Mouse (Mus musculus): Measurements from ENCODE around the gene Smad9. TPM values are rescaled to one million over a fixed set of nuclear protein-coding genes. Genes with fewer than 3 reads are reported as not detected.
A peak's percentile ranks its signal among the peaks of the same experiment; 100 is the strongest.

The Smad9 gene
- polyA plus RNA-seq, 1 experiment from 2014 or later: 1.7 TPM

GRCm38 (mm10) chr3:54809111-54809510, 53.7 kb downstream of the Smad9 start:
- H3K4me1 ChIP-seq (ENCODE audit: insufficient read depth, low read depth, low read length): 0 out of 2 replicates have a peak, but pooled peaks cover 8% of the 10 kb centered on the region
- TF ChIP-seq EP300 (IDR thresholded peaks at IDR 0.05): no peak
- no peak for TF ChIP-seq CTCF (IDR thresholded peaks at IDR 0.05)
- H3K27me3 ChIP-seq (replicated peaks; ENCODE audit: insufficient read depth, low read length): no peaks in the 10 kb centered on the region
- 0 out of 2 replicates have a peak, but pooled peaks cover 5% of the 10 kb centered on the region for H3K36me3 ChIP-seq (ENCODE audit: insufficient read depth, low read length)
- DNase-seq (ENCODE audit: low spot score) (no peak), ATAC-seq (no peak)
- no peaks in the 10 kb centered on the region for H3K9me3 ChIP-seq (ENCODE audit: low read length)
- H3K9ac ChIP-seq (replicated peaks; ENCODE audit: low read depth): no peak overlapping the region
- WGBS: 57% methylated on average over 5 of the region's 5 CpGs
- no peak overlapping the region for H3K4me3 ChIP-seq (ENCODE audit: low read depth, low read length)
- H3K4me2 ChIP-seq (replicated peaks; ENCODE audit: low read depth, low read length): no peak overlapping the region
- H3K27ac ChIP-seq (ENCODE audit: low read length): no peak overlapping the region

- H3K9me3 ChIP-seq (ENCODE audit: low read length): no peaks in the 10 kb centered on the region
- ATAC-seq: no peak
- H3K4me1 ChIP-seq (ENCODE audit: insufficient read depth, low read depth, low read length): 0 out of 2 replicates have a peak, but pooled peaks cover 3% of the 10 kb centered on the region
- no peak for TF ChIP-seq EP300 (IDR thresholded peaks at IDR 0.05)
- TF ChIP-seq CTCF (IDR thresholded peaks at IDR 0.05): peak; percentile 25
- H3K4me2 ChIP-seq (replicated peaks; ENCODE audit: low read depth, low read length): no peak overlapping the region
- DNase-seq (ENCODE audit: low spot score): no peak
- no peak overlapping the region for H3K9ac ChIP-seq (replicated peaks; ENCODE audit: low read depth)
- no peaks in the 10 kb centered on the region for H3K27me3 ChIP-seq (replicated peaks; ENCODE audit: insufficient read depth, low read length)
- H3K36me3 ChIP-seq (ENCODE audit: insufficient read depth, low read length): no peaks in the 10 kb centered on the region
- H3K4me3 ChIP-seq (ENCODE audit: low read depth, low read length): no peak overlapping the region
- 50% methylated on average over 1 of the region's 1 CpGs for WGBS
- H3K27ac ChIP-seq (ENCODE audit: low read length): no peak overlapping the region
These were observed 56.2 kb downstream of the Smad9 start for GRCm38 (mm10) chr3:54811616-54812015.

- H3K4me2 ChIP-seq (replicated peaks; ENCODE audit: low read depth, low read length): no peak overlapping the region
- no peaks in the 10 kb centered on the region for H3K9me3 ChIP-seq (ENCODE audit: low read length)
- WGBS: 64% methylated on average over 6 of the region's 6 CpGs
- TF ChIP-seq EP300 (IDR thresholded peaks at IDR 0.05): no peak
- no peak for TF ChIP-seq CTCF (IDR thresholded peaks at IDR 0.05)
- no peaks in the 10 kb centered on the region for H3K36me3 ChIP-seq (ENCODE audit: insufficient read depth, low read length)
- no peaks in the 10 kb centered on the region for H3K4me1 ChIP-seq (ENCODE audit: insufficient read depth, low read depth, low read length)
- no peak overlapping the region for H3K27ac ChIP-seq (ENCODE audit: low read length)
- no peak for ATAC-seq
- H3K27me3 ChIP-seq (replicated peaks; ENCODE audit: insufficient read depth, low read length): no peaks in the 10 kb centered on the region
- H3K9ac ChIP-seq (replicated peaks; ENCODE audit: low read depth): no peak overlapping the region
- H3K4me3 ChIP-seq (ENCODE audit: low read depth, low read length): no peak overlapping the region
- DNase-seq (ENCODE audit: low spot score): peak; percentile 17
These were observed 58.1 kb downstream of the Smad9 start for GRCm38 (mm10) chr3:54813418-54813988.

GRCm38 (mm10) chr3:54814622-54815021, 59.2 kb downstream of the Smad9 start:
- Histone ChIP-seq H3K36me3 (ENCODE audit: insufficient read depth, low read length) (no peaks in the 10 kb centered on the region), H3K27me3 (replicated peaks; ENCODE audit: insufficient read depth, low read length) (no peaks in the 10 kb centered on the region), H3K27ac (ENCODE audit: low read length) (no peak overlapping the region), H3K9me3 (ENCODE audit: low read length) (no peaks in the 10 kb centered on the region), H3K4me3 (ENCODE audit: low read depth, low read length) (no peak overlapping the region), H3K9ac (replicated peaks; ENCODE audit: low read depth) (no peak overlapping the region), H3K4me1 (ENCODE audit: insufficient read depth, low read depth, low read length) (no peaks in the 10 kb centered on the region), H3K4me2 (replicated peaks; ENCODE audit: low read depth, low read length) (no peak overlapping the region)
- TF ChIP-seq EP300 (IDR thresholded peaks at IDR 0.05): no peak
- no peak for TF ChIP-seq CTCF (IDR thresholded peaks at IDR 0.05)
- ATAC-seq (no peak), DNase-seq (ENCODE audit: low spot score) (peak; percentile 9)
- WGBS: 42% methylated on average over 6 of the region's 6 CpGs

- 12% methylated on average over 3 of the region's 3 CpGs for WGBS
- DNase-seq (ENCODE audit: low spot score): peak; percentile 65
These were observed 59.9 kb downstream of the Smad9 start for GRCm38 (mm10) chr3:54815292-54815691.

GRCm38 (mm10) chr3:54822526-54822925, 67.1 kb downstream of the Smad9 start:
- Histone ChIP-seq H3K27ac (ENCODE audit: low read length) (no peak overlapping the region), H3K4me2 (replicated peaks; ENCODE audit: low read depth, low read length) (no peak overlapping the region), H3K9me3 (ENCODE audit: low read length) (no peaks in the 10 kb centered on the region), H3K4me1 (ENCODE audit: insufficient read depth, low read depth, low read length) (no peaks in the 10 kb centered on the region), H3K36me3 (ENCODE audit: insufficient read depth, low read length) (no peaks in the 10 kb centered on the region), H3K9ac (replicated peaks; ENCODE audit: low read depth) (no peak overlapping the region), H3K27me3 (replicated peaks; ENCODE audit: insufficient read depth, low read length) (no peaks in the 10 kb centered on the region), H3K4me3 (ENCODE audit: low read depth, low read length) (no peak overlapping the region)
- ATAC-seq (no peak), DNase-seq (ENCODE audit: low spot score) (no peak)
- WGBS: 67% methylated on average over 5 of the region's 5 CpGs
- TF ChIP-seq EP300 (IDR thresholded peaks at IDR 0.05): no peak

More at GRCm38 (mm10) chr3:54815292-54815691, 59.9 kb downstream of the Smad9 start:
- Histone ChIP-seq H3K4me2 (replicated peaks; ENCODE audit: low read depth, low read length) (no peak overlapping the region), H3K36me3 (ENCODE audit: insufficient read depth, low read length) (no peaks in the 10 kb centered on the region), H3K27ac (ENCODE audit: low read length) (no peak overlapping the region), H3K9ac (replicated peaks; ENCODE audit: low read depth) (no peak overlapping the region), H3K27me3 (replicated peaks; ENCODE audit: insufficient read depth, low read length) (no peaks in the 10 kb centered on the region), H3K9me3 (ENCODE audit: low read length) (no peaks in the 10 kb centered on the region), H3K4me1 (ENCODE audit: insufficient read depth, low read depth, low read length) (no peaks in the 10 kb centered on the region), H3K4me3 (ENCODE audit: low read depth, low read length) (no peak overlapping the region)
- ATAC-seq: no peak
- TF ChIP-seq EP300 (IDR thresholded peaks at IDR 0.05): no peak
- peak; percentile 86 for TF ChIP-seq CTCF (IDR thresholded peaks at IDR 0.05)

GRCm38 (mm10) chr3:54832491-54832890, 77.1 kb downstream of the Smad9 start:
- H3K9ac ChIP-seq (replicated peaks; ENCODE audit: low read depth): no peak overlapping the region
- no peak overlapping the region for H3K27ac ChIP-seq (ENCODE audit: low read length)
- no peaks in the 10 kb centered on the region for H3K4me1 ChIP-seq (ENCODE audit: insufficient read depth, low read depth, low read length)
- H3K36me3 ChIP-seq (ENCODE audit: insufficient read depth, low read length): no peaks in the 10 kb centered on the region
- no peaks in the 10 kb centered on the region for H3K9me3 ChIP-seq (ENCODE audit: low read length)
- ATAC-seq (no peak), DNase-seq (ENCODE audit: low spot score) (no peak)
- 69% methylated on average over 3 of the region's 3 CpGs for WGBS
- no peaks in the 10 kb centered on the region for H3K27me3 ChIP-seq (replicated peaks; ENCODE audit: insufficient read depth, low read length)
- H3K4me3 ChIP-seq (ENCODE audit: low read depth, low read length): no peak overlapping the region
- TF ChIP-seq CTCF (IDR thresholded peaks at IDR 0.05) (no peak), EP300 (IDR thresholded peaks at IDR 0.05) (no peak)
- H3K4me2 ChIP-seq (replicated peaks; ENCODE audit: low read depth, low read length): no peak overlapping the region
